Mouse (Mus musculus) embryonic facial prominence, embryonic 11.5 days (tissue): ENCODE measurements at regions not wholly inside any gene's neighbourhood (a gene's known extent, or its start where the extent isn't known, plus 50 kb on each side); places are given as distances from the start of the nearest gene placed in this dataset.

Experiments used
- ATAC-seq: fragments of 200-750 bp; cut with Nextera tagmentation; replicated peaks from 2 replicates; pipeline ENCODE4 v1.8.0; 2017; ENCODE audit warnings: low read depth; ENCODE audit not compliant: insufficient number of reproducible peaks, low FRiP score, low TSS enrichment
- DNase-seq: peaks from one replicate; pipeline ENCODE4 v3.0.0-alpha.2; 2015; ENCODE audit warnings: low spot score
- H3K27ac ChIP-seq: fragments of 300-500 bp; sonication (generic); replicated peaks from 2 replicates; pipeline ENCODE4 v1.5.1; 2014; ENCODE audit warnings: mild to moderate bottlenecking, low read depth, low read length, control low read depth
- H3K27me3 ChIP-seq: fragments of 300-500 bp; sonication (generic); 2 replicates; pipeline ENCODE4 v1.6.1; 2014; ENCODE audit warnings: mild to moderate bottlenecking, low read length, moderate library complexity, mixed read lengths; ENCODE audit not compliant: control insufficient read depth, insufficient read depth
- H3K36me3 ChIP-seq: fragments of 300-500 bp; sonication (generic); replicated peaks from 2 replicates; pipeline ENCODE4 v1.6.1; 2014; ENCODE audit warnings: low read depth, mild to moderate bottlenecking, low read length, moderate library complexity, mixed read lengths; ENCODE audit not compliant: control insufficient read depth, insufficient read depth
- H3K4me1 ChIP-seq: fragments of 300-500 bp; sonication (generic); 2 replicates; pipeline ENCODE4 v1.6.1; 2014; ENCODE audit warnings: low read length, mixed read lengths; ENCODE audit not compliant: control insufficient read depth, insufficient read depth
- H3K4me2 ChIP-seq: fragments of 300-500 bp; sonication (generic); 2 replicates; pipeline ENCODE4 v1.6.1; 2014; ENCODE audit warnings: low read depth, mild to moderate bottlenecking, control low read depth, low read length, moderate library complexity
- H3K4me3 ChIP-seq: fragments of 300-500 bp; sonication (generic); 2 replicates; pipeline ENCODE4 v1.5.1; 2014; ENCODE audit warnings: low read depth, low read length, control low read depth
- H3K9ac ChIP-seq: fragments of 300-500 bp; sonication (generic); replicated peaks from 2 replicates; pipeline ENCODE4 v1.6.1; 2014; ENCODE audit warnings: mild to moderate bottlenecking, control low read depth, low read length
- H3K9me3 ChIP-seq: fragments of 300-500 bp; sonication (generic); replicated peaks from 2 replicates; pipeline ENCODE4 v1.6.1; 2016; ENCODE audit warnings: mild to moderate bottlenecking, low read length, inconsistent platforms, mixed read lengths; ENCODE audit not compliant: control insufficient read depth
- WGBS: fragments of 180-500 bp; shearing (Covaris S2); extraction: QIAGEN DNeasy Blood & Tissue Kit; methylation state at CpG from one replicate; pipeline ENCODE4 v1.1.7; 2014; 5-methylcytosine and 5-hydroxymethylcytosine counted together

DNA sequence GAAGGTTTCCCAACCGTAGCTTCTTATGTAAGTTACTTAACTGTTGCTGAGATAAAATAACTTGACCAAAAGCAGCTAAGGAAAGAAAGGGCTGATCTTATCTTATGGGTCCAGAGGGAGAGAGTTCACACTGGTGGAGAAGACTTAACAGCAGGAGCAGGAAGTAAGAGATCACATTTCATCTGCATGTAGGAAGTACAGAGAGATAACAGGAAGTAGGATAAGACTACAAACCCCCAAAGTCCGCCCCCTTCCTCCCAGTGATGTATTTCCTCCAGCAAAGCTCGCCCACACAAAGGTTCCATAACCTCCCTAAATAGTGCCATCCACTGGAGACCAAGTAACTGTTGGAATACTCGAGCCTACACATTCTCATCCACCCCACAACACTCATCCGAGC, 79.2 kb upstream of the Tbc1d5 start:
- Histone ChIP-seq H3K4me1 (no peaks in the 10 kb centered on the region), H3K4me2 (no peak overlapping the region), H3K27me3 (no peaks in the 10 kb centered on the region), H3K4me3 (no peak overlapping the region), H3K9ac (no peak overlapping the region), H3K36me3 (no peaks in the 10 kb centered on the region), H3K27ac (no peak overlapping the region), H3K9me3 (no peaks in the 10 kb centered on the region)
- DNase-seq (no peak), ATAC-seq (no peak)
- 85% methylated on average over 5 of the region's 5 CpGs for WGBS

DNA sequence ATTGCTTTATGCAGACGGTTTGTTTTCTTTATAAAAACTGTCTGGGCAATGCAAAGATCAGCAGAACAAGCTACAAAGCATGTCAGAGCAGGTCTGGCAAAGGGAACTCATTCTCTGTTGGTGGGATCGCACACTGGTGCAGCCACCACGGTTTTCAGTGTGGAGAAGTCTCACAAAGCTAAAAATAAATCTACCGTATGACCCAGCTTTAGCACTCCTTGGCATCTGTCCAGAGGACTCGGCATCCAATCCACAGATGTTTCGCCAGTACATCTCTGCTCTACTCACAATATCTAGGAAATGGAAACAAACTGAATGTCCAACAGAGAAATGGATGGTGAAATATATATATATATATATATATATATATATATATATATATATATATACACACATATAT, 69.4 kb upstream of the Tbc1d5 start:
- Histone ChIP-seq H3K9ac (no peak overlapping the region), H3K27me3 (no peaks in the 10 kb centered on the region), H3K4me1 (no peaks in the 10 kb centered on the region), H3K4me3 (no peak overlapping the region), H3K9me3 (no peaks in the 10 kb centered on the region), H3K4me2 (no peak overlapping the region), H3K27ac (no peak overlapping the region), H3K36me3 (no peaks in the 10 kb centered on the region)
- 73% methylated on average over 6 of the region's 6 CpGs for WGBS
- DNase-seq (no peak), ATAC-seq (no peak)

DNA sequence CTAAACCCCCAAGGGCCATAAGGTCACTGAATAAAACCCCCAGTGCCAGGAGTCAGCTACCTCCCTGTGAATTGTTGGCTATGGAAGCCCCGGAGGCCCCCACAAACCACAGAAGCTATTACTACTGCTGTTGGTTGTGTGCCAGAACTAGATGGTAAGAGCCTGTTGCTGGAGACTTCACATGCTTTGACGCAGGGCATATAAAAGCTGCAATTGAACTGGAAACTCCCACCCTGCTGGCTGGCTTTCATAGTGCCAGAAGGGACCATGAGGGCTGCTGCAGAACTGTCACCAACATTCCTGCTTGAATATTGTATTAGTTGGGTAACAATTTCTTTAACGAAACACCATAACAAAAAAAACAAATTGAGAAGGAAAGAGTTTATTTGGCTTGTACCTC, 66.9 kb upstream of the Tbc1d5 start:
- no peaks in the 10 kb centered on the region for H3K9me3 ChIP-seq
- 91% methylated on average over 3 of the region's 3 CpGs for WGBS
- H3K4me2 ChIP-seq, result no peak overlapping the region
- H3K4me1 ChIP-seq, result no peaks in the 10 kb centered on the region
- no peak overlapping the region for H3K4me3 ChIP-seq
- DNase-seq (no peak), ATAC-seq (no peak)
- no peak overlapping the region for H3K27ac ChIP-seq
- no peak overlapping the region for H3K9ac ChIP-seq
- no peaks in the 10 kb centered on the region for H3K36me3 ChIP-seq
- H3K27me3 ChIP-seq, result no peaks in the 10 kb centered on the region

DNA sequence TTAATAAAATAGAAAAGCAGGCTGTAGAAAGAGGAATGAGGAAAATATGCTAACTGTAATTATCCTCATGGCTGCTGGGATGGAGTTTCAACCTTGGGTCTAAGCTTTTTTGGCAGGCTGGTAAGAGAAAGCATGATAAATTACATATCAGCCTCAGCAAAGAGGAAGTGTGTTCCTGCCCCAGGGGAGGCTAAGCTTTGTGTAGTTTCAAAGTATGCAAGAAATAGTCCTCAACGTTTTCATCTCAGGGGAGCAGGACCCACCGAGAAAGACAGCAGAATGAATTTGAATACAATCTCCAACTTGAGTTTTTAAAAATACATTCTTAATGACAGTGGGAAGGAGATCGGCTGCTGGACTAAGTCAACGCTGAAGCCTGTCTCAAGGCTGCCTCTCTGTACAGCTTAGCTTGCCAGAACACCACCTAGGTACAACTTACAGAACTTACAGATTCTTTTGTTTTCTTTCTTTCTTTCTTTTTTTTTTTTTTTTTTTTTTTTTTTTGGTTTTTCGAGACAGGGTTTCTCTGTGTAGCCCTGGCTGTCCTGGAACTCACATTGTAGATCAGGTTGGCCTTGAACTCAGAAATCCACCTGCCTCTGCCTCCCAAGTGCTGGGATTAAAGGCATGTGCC, 61.3 kb upstream of the Tbc1d5 start:
- H3K9ac ChIP-seq, result no peak overlapping the region
- DNase-seq (no peak), ATAC-seq (no peak)
- no peak overlapping the region for H3K4me2 ChIP-seq
- no peaks in the 10 kb centered on the region for H3K4me1 ChIP-seq
- H3K27me3 ChIP-seq, result no peaks in the 10 kb centered on the region
- no peaks in the 10 kb centered on the region for H3K36me3 ChIP-seq
- no peaks in the 10 kb centered on the region for H3K9me3 ChIP-seq
- H3K4me3 ChIP-seq, result no peak overlapping the region
- WGBS, result 64% methylated on average over 5 of the region's 5 CpGs
- H3K27ac ChIP-seq, result no peak overlapping the region

DNA sequence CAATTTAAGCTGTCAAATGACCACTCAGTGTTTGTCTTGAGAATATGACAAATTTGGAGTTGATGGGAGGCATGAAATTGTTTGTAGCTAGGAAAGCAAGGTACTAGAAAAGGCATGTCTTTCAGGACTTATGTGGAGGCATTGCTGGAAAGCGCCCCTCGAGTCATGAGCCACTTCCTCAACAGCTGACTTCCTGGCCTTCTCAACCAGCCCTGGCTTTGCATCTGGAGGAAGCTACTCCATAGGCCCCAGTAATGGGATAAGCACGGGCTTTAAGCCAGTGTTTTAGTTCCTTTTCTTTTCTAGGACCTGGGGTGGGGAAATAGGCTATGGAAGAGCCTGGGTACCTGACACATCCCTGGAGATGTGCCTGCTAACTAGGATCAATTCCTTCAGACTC, 60.3 kb upstream of the Tbc1d5 start:
- Histone ChIP-seq H3K27ac (no peak overlapping the region), H3K4me3 (no peak overlapping the region), H3K4me2 (no peak overlapping the region), H3K9ac (no peak overlapping the region), H3K4me1 (no peaks in the 10 kb centered on the region), H3K27me3 (no peaks in the 10 kb centered on the region), H3K36me3 (no peaks in the 10 kb centered on the region), H3K9me3 (no peaks in the 10 kb centered on the region)
- no peak for DNase-seq
- ATAC-seq, result no peak
- WGBS, result 62% methylated on average over 3 of the region's 3 CpGs
